Mouse (Mus musculus): ENCODE data around the gene Tmc2. TPM values are rescaled to one million over a fixed set of nuclear protein-coding genes. Genes with fewer than 3 reads are reported as not detected.
A peak's percentile ranks its signal among the peaks of the same experiment; 100 is the strongest.

Tmc2 gene
- total RNA-seq, 2 experiments from 2014 or later = not detected

DNA sequence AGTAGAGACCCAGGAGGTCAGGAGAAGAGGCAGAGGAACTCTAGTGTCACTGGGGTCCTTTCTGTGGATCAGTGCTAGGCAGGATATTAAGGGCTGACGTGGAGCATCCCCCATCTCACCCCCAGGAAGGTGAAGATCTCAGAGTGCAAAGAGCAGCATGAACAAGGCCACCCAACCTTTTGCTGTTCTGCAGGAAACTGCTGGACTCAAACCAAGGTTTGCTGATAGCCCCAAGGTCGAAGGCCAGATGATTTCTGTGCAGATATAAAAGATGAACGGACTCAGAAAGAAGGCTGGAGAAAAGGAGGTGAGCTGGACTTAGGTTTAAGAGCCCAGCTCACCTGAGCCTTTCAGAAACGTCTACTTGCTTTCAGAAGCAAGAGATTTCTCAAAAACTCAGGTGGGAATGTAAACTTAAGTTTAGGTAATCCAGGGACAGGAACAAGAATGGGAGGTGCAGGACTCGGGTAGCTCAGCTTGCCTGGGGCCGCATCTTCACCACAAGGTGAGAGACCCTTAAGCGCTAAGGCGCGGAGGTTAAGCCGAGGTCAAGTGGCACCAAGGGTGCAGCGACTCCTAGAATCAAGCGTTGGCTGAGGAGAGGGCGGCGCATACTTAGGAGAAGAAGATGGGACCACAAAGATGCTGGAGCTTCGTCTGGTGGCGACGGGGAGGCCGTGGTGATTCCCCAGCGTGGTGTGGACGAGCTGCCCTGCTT lies 99.4 kb downstream of the Tmc2 start:
- DNase-seq = no peak
- intact Hi-C loops (cut with DNase I) = loop anchor here (2.0 to 5.0 kb wide), 2 partner anchors 68 to 116 kb away; no protein-coding TSS in a partner anchor

DNA sequence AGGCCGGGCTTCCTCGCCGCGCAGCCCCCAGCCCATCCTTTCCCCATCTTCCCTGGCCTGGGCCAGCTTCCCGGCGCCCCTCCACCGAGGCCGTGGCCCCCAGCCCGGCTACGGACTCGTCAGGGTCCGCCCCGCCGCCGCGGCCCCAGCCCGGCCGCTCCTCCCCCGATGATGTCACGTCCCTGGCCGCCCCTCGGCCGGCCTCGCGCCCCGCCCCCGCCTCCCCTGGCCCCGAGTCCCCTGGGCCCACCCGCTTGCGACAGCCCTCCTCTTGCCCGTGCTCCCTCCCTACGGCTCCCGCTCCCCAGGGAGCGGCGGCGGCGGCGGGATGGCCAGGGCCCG lies 99.9 kb downstream of the Tmc2 start, which contains the start of gene Ebf4:
Gene Ebf4, plus strand, starts transcription at position 234 of the 342 bp plus-strand sequence.
- intact Hi-C loops (cut with DNase I) = loop anchor here (2.0 to 5.0 kb wide), 2 partner anchors 67 to 116 kb away; no protein-coding TSS in a partner anchor
- no peak for DNase-seq

DNA sequence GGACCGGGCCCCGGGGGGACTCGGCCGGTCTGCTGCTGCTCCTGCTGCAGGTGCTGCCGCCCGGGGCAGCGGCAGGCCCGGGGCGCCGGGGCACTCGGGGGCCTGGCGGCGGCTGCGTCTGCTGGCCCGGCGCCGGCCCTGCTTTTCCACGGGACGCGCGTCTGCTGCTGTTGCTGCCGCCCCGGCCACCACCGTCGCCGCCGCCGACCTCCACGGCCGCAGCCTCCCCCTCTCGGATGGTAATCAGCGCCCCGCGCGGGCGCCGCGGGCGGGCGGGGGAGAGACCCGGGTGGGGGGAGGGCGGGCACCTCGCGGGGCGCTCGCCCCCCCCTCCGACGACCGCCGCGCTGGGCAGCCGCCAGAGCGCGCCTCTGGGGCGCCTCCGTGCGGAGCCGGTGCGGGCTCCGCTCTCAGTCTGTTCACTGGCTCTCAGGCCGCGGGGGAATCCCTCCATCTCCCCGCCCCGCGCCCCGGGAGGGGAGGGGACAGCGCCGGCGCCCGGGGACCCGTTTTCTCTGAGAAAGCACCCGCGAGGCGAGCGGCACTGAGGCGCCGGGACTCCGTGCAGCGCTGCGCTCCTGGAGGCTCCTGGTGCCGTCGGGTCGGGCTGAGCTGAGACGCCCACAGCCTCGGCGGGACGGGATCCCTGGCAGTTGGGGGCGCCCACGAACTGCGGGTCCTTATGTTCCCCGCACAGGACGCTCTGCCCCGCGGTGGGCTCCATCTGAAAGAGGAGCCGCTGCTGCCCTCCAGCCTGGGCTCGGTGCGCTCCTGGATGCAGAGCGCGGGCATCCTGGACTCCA lies 100.5 kb downstream of the Tmc2 start:
- peak in 1 of 2 experiments; percentile 26 for DNase-seq
- intact Hi-C loops (cut with DNase I) = loop anchor here (2.0 kb wide), 1 partner anchor 115 kb away; no protein-coding TSS in a partner anchor

DNA sequence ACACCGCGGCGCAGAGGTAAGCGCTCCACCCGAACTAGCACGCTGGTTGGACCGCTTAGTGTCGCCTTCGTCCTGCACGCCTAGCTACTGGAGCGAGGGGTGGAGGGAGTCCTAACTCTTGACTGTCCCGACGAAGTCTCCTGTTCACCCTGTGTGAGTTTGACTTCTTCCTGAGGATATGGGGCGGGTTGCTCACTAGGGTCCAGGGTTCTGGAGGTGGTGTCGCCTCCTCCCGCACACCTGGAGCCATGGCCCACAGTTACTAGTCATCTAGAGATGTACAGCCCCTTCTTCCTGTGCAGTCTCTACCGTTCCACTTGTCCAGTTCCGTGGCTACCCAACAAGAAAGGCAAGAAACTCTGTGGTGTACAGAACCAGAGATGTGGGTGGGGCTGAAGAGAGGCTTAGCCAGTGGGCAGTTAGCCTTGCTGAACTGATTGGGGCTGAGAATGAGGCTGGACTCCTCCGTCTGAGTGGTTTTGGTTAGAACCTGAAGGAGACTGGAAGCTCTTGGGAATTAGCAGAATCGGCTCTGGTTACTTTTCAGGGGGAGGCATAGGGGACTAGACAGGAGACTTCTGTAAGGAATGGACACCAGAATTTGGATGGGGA lies 101.2 kb downstream of the Tmc2 start:
- intact Hi-C loops (cut with DNase I) = no loop called here

DNA sequence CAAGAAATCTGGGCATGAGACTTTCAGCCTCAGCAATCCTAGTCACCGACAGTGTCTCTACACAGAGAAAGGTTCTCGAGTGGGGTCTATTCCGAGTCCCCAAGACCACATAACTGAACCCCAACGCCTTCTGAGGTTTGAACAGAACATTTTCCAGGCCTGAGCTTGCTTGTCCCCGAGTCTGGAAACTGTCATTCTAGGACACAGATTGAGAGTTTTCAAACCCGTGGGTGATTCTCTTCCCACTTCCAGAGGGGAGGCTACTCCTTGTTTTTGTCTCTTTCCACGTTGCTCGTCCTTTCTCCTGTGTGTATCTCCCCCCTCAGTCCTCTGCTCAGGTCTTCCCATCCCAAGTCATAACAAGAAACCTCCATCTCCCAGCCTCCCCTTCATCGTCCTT lies 102.6 kb downstream of the Tmc2 start:
- intact Hi-C loops (cut with DNase I) = no loop called here
- DNase-seq = no peak

More for the DNA sequence above, 101.2 kb downstream of the Tmc2 start:
- no peak for DNase-seq

DNA sequence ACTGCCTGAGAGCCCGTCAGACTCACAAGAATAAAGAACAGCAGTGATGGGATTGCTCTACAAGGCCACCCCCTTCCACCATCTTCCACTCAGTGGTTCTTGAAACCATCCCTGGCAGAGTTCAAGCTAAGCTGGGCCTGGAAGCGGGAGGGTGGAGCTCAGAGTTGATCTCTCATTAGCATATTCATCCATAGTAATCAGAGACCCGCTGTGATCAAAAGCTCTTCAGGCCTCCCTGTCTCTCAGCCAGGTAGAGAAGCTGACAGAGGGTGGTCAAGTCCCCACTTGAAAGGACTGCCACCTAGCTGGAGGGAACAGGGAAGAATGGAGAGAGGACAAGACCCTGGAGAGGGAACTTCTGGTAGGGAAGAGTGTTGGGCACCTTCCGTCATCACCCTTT lies 108.0 kb downstream of the Tmc2 start:
- intact Hi-C loops (cut with DNase I) = loop anchor here (1.0 kb wide), 1 partner anchor 33 kb away; no protein-coding TSS in a partner anchor
- no peak for DNase-seq

Other genes with a start within 250 kb of the Tmc2 start
- not detected for gene Tgm3, start 182.8 kb upstream of the Tmc2 start, total RNA-seq (2021)
- gene Tgm6, start 82.8 kb upstream of the Tmc2 start, total RNA-seq (2021) = not detected
- gene Snrpb, start 15.8 kb upstream of the Tmc2 start, total RNA-seq (2021) = 100 to 1,000 TPM; 122 to 131 TPM
- 10 to 100 TPM; 24.8 to 32.5 TPM for gene Nop56, start 79.2 kb downstream of the Tmc2 start, total RNA-seq (2021)
- gene Idh3b, start 89.4 kb downstream of the Tmc2 start, total RNA-seq (2021) = 100 to 1,000 TPM; 448 to 491 TPM
- under 1 TPM; 0.15 to 0.27 TPM for gene Ebf4, start 100.0 kb downstream of the Tmc2 start, total RNA-seq (2021)
- gene Cpxm1, start 202.4 kb downstream of the Tmc2 start, total RNA-seq (2021) = 1 to 10 TPM; 2.1 to 3.1 TPM
- not detected for gene Gm28372, start 210.0 kb downstream of the Tmc2 start, total RNA-seq (2021)
- gene 1700020A23Rik, start 210.1 kb downstream of the Tmc2 start, total RNA-seq (2021) = not detected
- gene Tmem239, start 211.3 kb downstream of the Tmc2 start, total RNA-seq (2021) = not detected
- 10 to 100 TPM; 14.9 to 18.7 TPM for gene Vps16, start 229.1 kb downstream of the Tmc2 start, total RNA-seq (2021)
- gene Pced1a, start 229.5 kb downstream of the Tmc2 start, total RNA-seq (2021) = 1 to 10 TPM; 2.8 to 4.0 TPM

Data from gastrocnemius, postnatal 36 days (tissue).